Mouse (Mus musculus) cortical plate, adult 2 months (tissue): Measurements from ENCODE around the gene Tesk2. TPM values are rescaled to one million over a fixed set of nuclear protein-coding genes. Genes with fewer than 3 reads are reported as not detected.
"Not testable (repeated sequence)": the region's sequence is repeated elsewhere in the genome, so short reads cannot be mapped to it uniquely, and the experiment has no call there.

Source experiments
- H3K27ac ChIP-seq: fragments of 200-500 bp; 2 replicates; pipeline ENCODE4 v1.5.1; 2012; ENCODE audit warnings: low read length, control low read depth, inconsistent platforms; ENCODE audit not compliant: insufficient read depth
- H3K4me1 ChIP-seq: fragments of 200-500 bp; 2 replicates; pipeline ENCODE4 v1.6.1; 2011; ENCODE audit warnings: low read length; ENCODE audit not compliant: control insufficient read depth, insufficient read depth
- H3K4me3 ChIP-seq: fragments of 200-500 bp; 2 replicates; pipeline ENCODE4 v1.5.1; 2011; ENCODE audit warnings: mild to moderate bottlenecking, low read length, control low read depth; ENCODE audit not compliant: insufficient read depth
- CTCF ChIP-seq: fragments of 200-500 bp; IDR thresholded peaks from 2 replicates; pipeline ENCODE4 v1.5.1; 2011; ENCODE audit warnings: mild to moderate bottlenecking, control low read depth, low read length; ENCODE audit not compliant: insufficient read depth; ENCODE audit errors: extremely low read depth
- POLR2A ChIP-seq: fragments of 200-500 bp; IDR thresholded peaks from 2 replicates; pipeline ENCODE4 v1.6.1; 2011; ENCODE audit warnings: mild to moderate bottlenecking, low read length, control low read depth; ENCODE audit not compliant: insufficient read depth; ENCODE audit errors: extremely low read depth
- polyA plus RNA-seq: library from polyadenylated mRNA; depleted of rRNA; stranded (reverse); fragments of >200 nt; gene quantifications from 2 replicates; pipeline ENCODE4 v1.2.3, GENCODE M21; 2012; rRNA removed

The Tesk2 gene
- 6.8 and 7.5 TPM in 2 replicates for polyA plus RNA-seq

DNA sequence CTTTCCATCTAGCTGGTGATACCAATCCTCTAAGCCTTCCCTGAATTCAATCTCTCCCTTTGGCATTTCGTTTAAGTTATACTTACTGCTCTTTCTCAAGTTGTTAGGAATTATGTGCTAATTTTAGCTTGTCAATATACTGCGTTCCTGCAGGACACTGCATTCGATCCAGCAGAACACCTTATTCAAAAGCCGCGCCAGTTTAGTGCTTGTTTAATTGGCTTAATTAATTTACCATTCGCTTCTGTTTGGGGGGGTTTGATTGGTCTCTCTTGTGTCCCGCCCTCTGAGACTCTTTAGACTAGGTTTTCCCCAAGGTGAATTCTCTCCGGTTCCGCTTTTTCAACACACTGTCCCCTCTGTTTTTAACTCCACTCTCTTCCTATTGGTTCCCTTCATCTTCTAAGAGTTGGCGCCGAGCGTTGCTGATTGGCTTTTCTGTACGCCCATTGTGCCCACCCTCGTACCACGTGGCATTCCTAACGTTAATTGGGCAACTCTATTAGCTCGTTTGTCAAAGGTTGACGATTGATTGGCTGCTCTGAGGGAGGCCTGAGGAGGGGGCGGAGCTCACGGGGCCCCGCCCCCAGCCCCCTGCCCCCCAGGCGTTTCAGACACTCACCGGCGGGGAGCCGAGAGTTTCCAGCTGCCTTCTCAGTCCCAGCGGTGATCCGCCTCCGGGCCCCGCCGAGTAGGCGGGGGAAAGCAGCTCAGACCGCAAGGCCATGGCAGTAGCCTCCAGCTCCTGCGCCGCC, at the start of gene Tesk2:
Gene Tesk2, plus strand, starts transcription at position 606 of the 755 bp plus-strand sequence.
- peak within 1 kb of the TSS; percentile 63 for H3K4me3 ChIP-seq
- TF ChIP-seq POLR2A (peak; percentile 61; the same call in 1 of the 2 replicates), CTCF (no peak)
- no peak within 1 kb of the TSS for H3K27ac ChIP-seq
- peaks cover 2% of the 10 kb centered on the region; the same call in 1 of the 2 replicates for H3K4me1 ChIP-seq

GRCm38 (mm10) chr4:116672785-116673184, 48.0 kb upstream of the Tesk2 start:
- no peak overlapping the region for H3K27ac ChIP-seq
- TF ChIP-seq POLR2A (no peak), CTCF (no peak)
- H3K4me3 ChIP-seq, result no peak overlapping the region

DNA sequence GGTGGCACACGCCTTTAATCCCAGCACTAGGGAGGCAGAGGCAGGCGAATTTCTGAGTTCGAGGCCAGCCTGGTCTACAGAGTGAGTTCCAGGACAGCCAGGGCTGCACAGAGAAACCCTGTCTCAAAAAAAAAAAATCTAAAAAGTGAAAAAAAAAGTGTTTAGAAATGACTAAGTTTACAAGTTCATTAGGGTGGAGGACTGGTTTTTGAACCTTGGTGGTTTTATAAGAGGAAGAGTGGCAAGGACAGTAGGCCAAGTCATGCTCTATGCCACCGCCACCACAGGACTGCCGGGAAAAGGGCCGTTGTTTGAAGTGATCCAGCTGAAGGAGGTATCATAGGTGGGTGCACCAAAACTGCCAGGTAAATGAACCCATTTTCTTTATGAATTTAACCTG, 46.0 kb upstream of the Tesk2 start:
- H3K27ac ChIP-seq, H3K4me1 ChIP-seq, H3K4me3 ChIP-seq: not testable (repeated sequence)

More at GRCm38 (mm10) chr4:116672785-116673184, 48.0 kb upstream of the Tesk2 start:
- H3K4me1 ChIP-seq, result no peaks in the 10 kb centered on the region; the same call in 1 of the 2 replicates

DNA sequence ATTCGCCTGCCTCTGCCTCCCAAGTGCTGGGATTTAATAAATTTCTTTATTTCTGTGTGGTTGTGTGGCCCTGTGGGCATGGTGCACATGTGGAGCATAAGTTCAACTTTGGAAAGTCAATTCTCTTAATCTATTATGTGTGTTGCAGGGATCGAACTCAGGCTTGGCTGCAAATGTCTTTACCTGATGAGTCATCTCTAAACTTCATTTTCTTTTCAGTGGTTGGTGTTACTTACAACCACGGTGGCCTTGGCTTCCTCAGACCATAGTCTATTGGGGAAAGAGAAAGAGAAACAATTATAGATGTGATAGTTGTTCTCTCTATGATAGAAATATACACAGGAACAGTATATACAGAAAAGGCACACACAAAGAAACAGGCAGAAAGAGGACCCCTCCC, 44.7 kb upstream of the Tesk2 start:
- TF ChIP-seq POLR2A, result no peak
- TF ChIP-seq CTCF, result no peak
- H3K4me1 ChIP-seq, result no peaks in the 10 kb centered on the region
- H3K27ac ChIP-seq, result no peak overlapping the region
- no peak overlapping the region for H3K4me3 ChIP-seq

- no peak for TF ChIP-seq POLR2A
- H3K4me3 ChIP-seq, result no peak overlapping the region
- H3K27ac ChIP-seq, result no peak overlapping the region
- H3K4me1 ChIP-seq, result no peaks in the 10 kb centered on the region
Measured at GRCm38 (mm10) chr4:116677808-116678207, 42.9 kb upstream of the Tesk2 start.

GRCm38 (mm10) chr4:116679141-116679540, 41.6 kb upstream of the Tesk2 start:
- no peak for TF ChIP-seq CTCF
- no peaks in the 10 kb centered on the region for H3K4me1 ChIP-seq
- no peak overlapping the region for H3K4me3 ChIP-seq
- H3K27ac ChIP-seq, result no peak overlapping the region

GRCm38 (mm10) chr4:116680521-116680920, 40.2 kb upstream of the Tesk2 start:
- not testable (repeated sequence) for H3K4me1 ChIP-seq, H3K4me3 ChIP-seq, H3K27ac ChIP-seq

GRCm38 (mm10) chr4:116683957-116684356, 36.8 kb upstream of the Tesk2 start:
- TF ChIP-seq POLR2A (no peak), CTCF (no peak)
- H3K4me3 ChIP-seq, result no peak overlapping the region
- no peak overlapping the region for H3K27ac ChIP-seq
- H3K4me1 ChIP-seq, result peaks cover 2% of the 10 kb centered on the region; the same call in 1 of the 2 replicates

DNA sequence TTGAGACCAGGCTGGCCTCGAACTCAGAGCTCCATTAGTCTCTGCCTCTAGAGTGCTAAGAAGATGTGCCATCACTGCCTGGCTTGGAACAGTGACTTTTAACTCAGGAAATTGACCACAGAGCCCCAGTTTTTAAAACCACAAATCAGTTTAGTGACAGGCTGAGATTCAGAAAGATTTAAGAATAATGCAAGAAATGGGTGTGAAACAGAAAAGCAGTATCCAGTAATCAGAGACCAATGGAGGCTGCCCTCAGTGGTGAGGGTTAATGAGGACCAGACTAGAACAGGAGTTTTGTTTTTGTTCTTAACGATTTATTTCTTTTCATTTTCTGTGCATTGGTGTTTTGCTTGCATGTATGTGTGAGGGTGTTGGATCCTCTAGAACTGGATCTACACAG, 36.1 kb upstream of the Tesk2 start:
- no peak for TF ChIP-seq CTCF
- no peak for TF ChIP-seq POLR2A
- peaks cover 2% of the 10 kb centered on the region; the same call in 1 of the 2 replicates for H3K4me1 ChIP-seq
- peak overlapping the region; percentile 81 for H3K27ac ChIP-seq
- no peak overlapping the region; the same call in 1 of the 2 replicates for H3K4me3 ChIP-seq

- TF ChIP-seq CTCF (peak; percentile 72), POLR2A (peak; percentile 94)
- H3K4me3 ChIP-seq, result peak within 1 kb of the TSS; percentile 49
- peaks cover 2% of the 10 kb centered on the region; the same call in 1 of the 2 replicates for H3K4me1 ChIP-seq
- peak within 1 kb of the TSS; percentile 81 for H3K27ac ChIP-seq
Measured at GRCm38 (mm10) chr4:116685402-116686061, 35.2 kb upstream of the Tesk2 start, which contains the start of gene Prdx1. Gene Prdx1, plus strand, starts transcription at chr4:116685544.
